Mouse (Mus musculus) E14TG2a.4 (cell line): ENCODE data around the gene Fat3.

ENCODE experiments used
- CTCF ChIP-seq: conservative IDR thresholded peaks from 2 replicates; pipeline ENCODE4 v1.5.1; 2014; ENCODE audit warnings: low read length
- NANOG ChIP-seq: IDR thresholded peaks from 2 replicates; pipeline ENCODE4 v1.6.1; 2014; ENCODE audit warnings: borderline replicate concordance, low read length, mixed read lengths
- POU5F1 ChIP-seq: IDR thresholded peaks from 2 replicates; pipeline ENCODE4 v1.6.1; 2014; ENCODE audit warnings: low read length, borderline replicate concordance

DNA sequence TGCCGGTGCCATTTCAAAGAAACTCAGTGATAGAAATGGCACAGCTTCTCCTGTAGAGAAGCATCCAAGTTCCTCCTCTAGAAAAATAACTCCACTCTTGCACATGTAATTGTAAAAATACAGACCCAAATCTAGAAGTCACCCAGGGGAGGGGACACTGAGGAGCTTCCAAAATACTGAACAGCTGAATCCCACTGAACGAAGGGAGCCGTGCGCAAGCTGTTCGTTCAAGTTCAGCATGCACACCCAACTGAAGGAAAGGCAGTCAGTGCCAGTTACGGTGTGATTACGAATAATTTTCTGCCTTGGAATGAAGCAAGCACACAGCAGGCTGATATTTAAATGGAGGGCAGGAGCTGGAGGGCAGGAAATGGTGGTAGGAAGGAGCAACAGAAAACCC lies 476.4 kb downstream of the Fat3 start:
- TF ChIP-seq CTCF (no peak), POU5F1 (no peak), NANOG (no peak)
